Mouse (Mus musculus) embryo, embryonic 11.5 days (tissue): ENCODE results near the gene Sec23a.
"Not testable (repeated sequence)": the region's sequence is repeated elsewhere in the genome, so short reads cannot be mapped to it uniquely, and the experiment has no call there.

Experiments
- DNase-seq: peaks from one replicate; pipeline ENCODE4 v3.0.0-alpha.2; 2012; ENCODE audit warnings: low read depth, low spot score

Sec23a gene

GRCm38 (mm10) chr12:58985766-58986165, 26.1 kb downstream of the Sec23a start:
- DNase-seq: no peak

- DNase-seq: not testable (repeated sequence)
Measured at GRCm38 (mm10) chr12:58981178-58981661, 30.6 kb downstream of the Sec23a start.

- DNase-seq: no peak
Measured at GRCm38 (mm10) chr12:58976966-58977365, 34.9 kb downstream of the Sec23a start.

GRCm38 (mm10) chr12:58964583-58964982, 47.2 kb downstream of the Sec23a start:
- peak; percentile 9 for DNase-seq

GRCm38 (mm10) chr12:58960844-58961243, 51.0 kb downstream of the Sec23a start:
- no peak for DNase-seq

GRCm38 (mm10) chr12:58956624-58957023, 55.2 kb downstream of the Sec23a start:
- DNase-seq: no peak

GRCm38 (mm10) chr12:58956162-58956561, 55.7 kb downstream of the Sec23a start:
- no peak for DNase-seq

GRCm38 (mm10) chr12:58947879-58948278, 63.9 kb downstream of the Sec23a start:
- DNase-seq: no peak

GRCm38 (mm10) chr12:58947231-58947630, 64.6 kb downstream of the Sec23a start:
- DNase-seq: peak; percentile 31

GRCm38 (mm10) chr12:58942544-58942943, 69.3 kb downstream of the Sec23a start:
- DNase-seq: no peak

- no peak for DNase-seq
Measured at GRCm38 (mm10) chr12:58934580-58934979, 77.2 kb downstream of the Sec23a start.

GRCm38 (mm10) chr12:58924996-58925395, 86.8 kb downstream of the Sec23a start:
- no peak for DNase-seq

- DNase-seq: no peak
Measured at GRCm38 (mm10) chr12:58924025-58924424, 87.8 kb downstream of the Sec23a start.

GRCm38 (mm10) chr12:58920775-58921174, 91.0 kb downstream of the Sec23a start:
- no peak for DNase-seq

GRCm38 (mm10) chr12:58919516-58919915, 92.3 kb downstream of the Sec23a start:
- DNase-seq: no peak

GRCm38 (mm10) chr12:58909826-58910225, 102.0 kb downstream of the Sec23a start:
- DNase-seq: no peak
